Mouse (Mus musculus): ENCODE data around the gene Rbsn. TPM values are rescaled to one million over a fixed set of nuclear protein-coding genes. Genes with fewer than 3 reads are reported as not detected.

Rbsn gene
- total RNA-seq, 2 experiments from 2014 or later, result 40.7 to 49.9 TPM

DNA sequence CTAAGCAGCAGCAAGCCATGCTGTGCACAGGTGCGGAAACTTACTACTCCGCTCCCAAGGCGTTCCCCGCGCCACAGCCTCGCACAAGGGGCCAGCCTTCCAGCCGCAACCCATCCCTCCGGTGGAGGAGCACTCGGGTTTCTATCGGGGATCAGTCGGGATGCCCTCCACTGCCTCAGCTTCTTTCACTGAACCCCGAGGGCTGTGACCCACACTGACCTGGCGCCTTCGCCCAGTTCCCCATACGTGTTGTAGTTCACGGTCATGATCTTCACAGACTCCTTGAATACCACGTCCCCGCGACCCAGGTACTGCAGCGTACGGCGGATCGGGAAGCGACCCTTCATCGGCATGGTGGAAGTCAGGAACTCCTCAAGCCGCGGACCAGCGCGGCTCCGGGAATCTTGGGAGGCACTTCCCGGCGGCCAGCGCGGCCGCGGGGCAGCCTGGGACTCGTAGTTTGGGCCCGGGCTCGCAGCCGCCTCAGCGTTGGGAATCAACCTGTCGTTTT is 31.0 kb downstream of the Rbsn start, which contains the start of gene Mrps25:
Gene Mrps25, minus strand, starts transcription at position 413 of the 511 bp plus-strand sequence.
- DNase-seq (ENCODE audit: low spot score in 2 of 2), result peak; percentile 75 to 87

DNA sequence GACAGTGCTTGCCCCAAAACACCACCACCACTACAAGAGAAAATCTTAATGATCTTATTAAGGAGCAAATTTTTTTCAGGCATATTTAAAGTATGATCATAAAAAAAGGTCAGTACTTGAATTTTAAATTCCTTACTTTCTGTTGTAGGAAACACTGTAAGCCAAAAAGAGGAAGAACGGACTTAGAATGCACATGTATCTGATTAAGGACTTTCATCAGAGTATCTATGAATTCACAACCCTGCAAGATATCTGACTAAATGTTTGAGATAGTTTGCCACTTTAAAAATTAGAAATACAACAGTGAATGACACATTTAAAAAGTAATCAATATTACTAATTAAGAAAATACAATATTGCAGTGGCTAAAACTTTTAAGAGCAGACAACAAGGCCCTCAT is 38.3 kb downstream of the Rbsn start:
- no peak for DNase-seq (ENCODE audit: low spot score in 2 of 2)

DNA sequence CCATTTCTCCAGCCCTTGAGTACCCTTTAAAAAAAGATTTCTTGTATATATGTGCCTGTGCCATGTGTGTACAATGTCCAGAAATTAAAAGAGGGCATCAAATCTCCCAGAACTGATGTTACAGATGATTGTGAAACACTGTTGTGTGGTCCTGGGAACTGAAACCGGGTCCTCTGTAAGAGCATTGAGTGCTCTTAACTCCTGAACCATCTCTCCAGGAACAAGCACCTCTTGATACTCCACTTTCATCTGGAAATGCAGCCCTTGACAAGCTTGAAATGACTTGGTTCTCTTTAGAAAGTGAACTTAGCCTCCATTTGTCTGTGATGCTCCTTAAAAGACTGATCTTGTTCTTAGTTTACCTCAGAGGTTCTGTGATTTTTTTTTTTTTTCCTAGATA is 52.0 kb downstream of the Rbsn start:
- DNase-seq (ENCODE audit: low spot score in 2 of 2), result no peak

DNA sequence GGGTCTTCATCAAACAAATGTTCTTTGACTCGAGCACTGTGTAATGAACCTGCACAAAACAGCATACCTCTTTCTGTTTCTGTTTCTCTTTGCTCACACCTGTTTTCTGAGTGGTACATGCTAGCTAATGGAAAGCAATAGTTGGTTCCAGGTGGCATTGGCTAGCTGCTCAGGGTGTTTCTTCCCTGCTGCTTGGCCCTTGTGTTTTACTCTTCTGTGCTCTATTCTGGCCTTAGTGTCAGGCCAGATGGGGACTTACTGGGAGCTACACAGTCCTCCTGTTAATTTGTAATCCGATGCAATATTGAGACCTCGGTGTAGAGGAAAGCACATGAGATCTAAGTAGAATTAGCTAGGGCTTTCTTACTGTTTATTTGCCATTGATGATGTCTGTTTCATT is 55.9 kb downstream of the Rbsn start:
- DNase-seq (ENCODE audit: low spot score in 2 of 2), result no peak

DNA sequence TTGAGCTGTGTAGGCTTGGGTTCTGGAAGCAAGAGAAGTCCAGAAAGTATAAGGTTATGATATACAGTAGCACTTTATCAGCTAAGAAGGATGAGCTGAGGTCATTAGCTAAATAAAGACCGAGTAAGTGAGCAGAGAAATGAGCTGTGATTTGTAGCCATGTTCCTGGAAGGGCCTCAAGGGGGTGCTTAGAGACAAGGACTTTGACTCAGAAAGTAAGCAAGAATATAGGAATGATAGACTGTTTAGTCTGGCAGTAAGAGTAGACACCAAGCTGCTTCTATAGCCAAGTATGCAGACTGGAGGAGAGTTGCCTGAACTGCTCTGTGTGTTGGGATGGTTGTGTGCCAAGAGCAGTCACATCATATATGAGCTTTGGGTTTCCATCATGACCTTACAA is 61.0 kb downstream of the Rbsn start:
- DNase-seq (ENCODE audit: low spot score in 2 of 2), result no peak

DNA sequence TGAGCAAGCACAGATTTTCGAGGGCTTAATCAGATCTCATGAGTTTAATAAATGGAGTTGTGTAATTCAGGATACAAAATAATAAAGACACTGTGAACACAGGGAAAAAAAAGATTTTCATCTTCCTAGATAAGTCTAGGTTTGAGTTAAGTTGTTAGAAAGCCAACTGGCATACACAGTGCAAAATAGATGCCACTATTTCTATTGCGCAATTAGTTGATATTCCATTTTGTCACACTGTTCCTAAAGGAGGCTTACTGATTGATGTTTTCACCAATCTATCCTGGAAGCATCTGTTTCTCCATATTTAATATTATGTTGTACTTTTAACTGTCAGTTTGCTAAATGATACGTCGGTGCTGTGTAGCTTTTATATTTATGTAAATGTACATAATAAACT is 68.8 kb downstream of the Rbsn start:
- no peak for DNase-seq (ENCODE audit: low spot score in 2 of 2)

Other genes with a start within 250 kb of the Rbsn start
- 1 to 10 TPM; 5.3 to 5.8 TPM for gene Fgd5, start 236.0 kb downstream of the Rbsn start, total RNA-seq (2021)
- 100 to 1,000 TPM in 1 of 2 experiments, 10 to 100 TPM in 1; 99.1 to 105 TPM for gene Nr2c2, start 123.5 kb downstream of the Rbsn start, total RNA-seq (2021)
- gene Mrps25, start 30.9 kb downstream of the Rbsn start, total RNA-seq (2021), result 10 to 100 TPM; 54.6 to 55.7 TPM
- gene Trh, start 29.7 kb upstream of the Rbsn start, total RNA-seq (2021), result 10 to 100 TPM in 1 of 2 experiments, 1 to 10 TPM in 1; 5.8 to 11.2 TPM